Mouse (Mus musculus) heart, embryonic 14.5 days (tissue): ENCODE data around the gene Pth2. TPM values are rescaled to one million over a fixed set of nuclear protein-coding genes. Genes with fewer than 3 reads are reported as not detected.

Source experiments
- ATAC-seq: fragments of 200-750 bp; cut with Nextera tagmentation; 2 replicates; pipeline ENCODE4 v1.8.0; 2017; ENCODE audit warnings: low read depth, moderate TSS enrichment; ENCODE audit not compliant: insufficient number of reproducible peaks, insufficient read depth, low FRiP score
- H3K27ac ChIP-seq, 2 experiments: fragments of 200-500 bp in 1 of 2; fragments of 300-500 bp in 1 of 2; sonication (generic) in 1 of 2; replicated peaks in 1 of 2; 2 replicates each; pipeline ENCODE4 v1.5.1; 2012 to 2014; ENCODE audit warnings: low read depth in 2 of 2, low read length in 2 of 2, control low read depth in 1 of 2, mild to moderate bottlenecking in 1 of 2, mixed read lengths in 1 of 2; ENCODE audit not compliant: control insufficient read depth in 1 of 2, insufficient read depth in 1 of 2
- H3K27me3 ChIP-seq: fragments of 300-500 bp; sonication (generic); 2 replicates; pipeline ENCODE4 v1.6.1; 2014; ENCODE audit warnings: mild to moderate bottlenecking, low read length, control low read depth; ENCODE audit not compliant: control insufficient read depth, insufficient read depth
- H3K36me3 ChIP-seq: fragments of 300-500 bp; sonication (generic); 2 replicates; pipeline ENCODE4 v1.6.1; 2014; ENCODE audit warnings: mild to moderate bottlenecking, control low read depth, low read length, mixed read lengths; ENCODE audit not compliant: control insufficient read depth, insufficient read depth
- H3K4me1 ChIP-seq, 2 experiments: fragments of 200-500 bp in 1 of 2; fragments of 300-500 bp in 1 of 2; sonication (generic) in 1 of 2; 2 replicates each; pipeline ENCODE4 v1.6.1; 2012 to 2014; ENCODE audit warnings: low read length in 2 of 2, control low read depth in 1 of 2, mixed read lengths in 1 of 2; ENCODE audit not compliant: control insufficient read depth in 2 of 2, insufficient read depth in 2 of 2
- H3K4me2 ChIP-seq: fragments of 300-500 bp; sonication (generic); 2 replicates; pipeline ENCODE4 v1.6.1; 2014; ENCODE audit warnings: mild to moderate bottlenecking, low read length
- H3K4me3 ChIP-seq, 2 experiments: fragments of 200-500 bp in 1 of 2; fragments of 300-500 bp in 1 of 2; sonication (generic) in 1 of 2; 2 replicates each; pipeline ENCODE4 v1.5.1; 2012 to 2014; ENCODE audit warnings: low read length in 2 of 2, mild to moderate bottlenecking in 2 of 2, control low read depth in 1 of 2, low read depth in 1 of 2, moderate library complexity in 1 of 2; ENCODE audit not compliant: control insufficient read depth in 1 of 2, insufficient read depth in 1 of 2
- H3K9ac ChIP-seq: fragments of 300-500 bp; sonication (generic); 2 replicates; pipeline ENCODE4 v1.6.1; 2014; ENCODE audit warnings: mild to moderate bottlenecking, low read length
- H3K9me3 ChIP-seq: fragments of 300-500 bp; sonication (generic); 2 replicates; pipeline ENCODE4 v1.6.1; 2016; ENCODE audit warnings: low read length, control low read depth; ENCODE audit not compliant: control insufficient read depth
- WGBS: fragments of 180-500 bp; shearing (Covaris S2); extraction: QIAGEN DNeasy Blood & Tissue Kit; methylation state at CpG from one replicate; pipeline ENCODE4 v1.1.7; 2014; 5-methylcytosine and 5-hydroxymethylcytosine counted together
- polyA plus RNA-seq: library from polyadenylated mRNA; unstranded; fragments of >200 nt; fragmentation: Nextera tagmentation; extraction: Ambion mirVana; gene quantifications from 2 replicates; pipeline ENCODE4 v1.2.1, GENCODE M21; 2014

Pth2 gene
- polyA plus RNA-seq, 1 experiment from 2014 or later: 0.61 TPM

GRCm38 (mm10) chr7:45198961-45199360, 18.2 kb downstream of the Pth2 start:
- H3K9me3 ChIP-seq: no peaks in the 10 kb centered on the region
- no peak overlapping the region for H3K9ac ChIP-seq
- WGBS: 72% methylated on average over 11 of the region's 11 CpGs
- no peaks in the 10 kb centered on the region for H3K36me3 ChIP-seq
- H3K27ac ChIP-seq: no peak overlapping the region
- no peak overlapping the region for H3K4me2 ChIP-seq
- H3K27me3 ChIP-seq: no peaks in the 10 kb centered on the region; the same call in 1 of the 2 replicates
- no peak for ATAC-seq
- H3K4me3 ChIP-seq: no peak overlapping the region
- peaks cover 6 to 11% of the 10 kb centered on the region in 2 experiments; a peak in 1 of 4 replicates for H3K4me1 ChIP-seq

GRCm38 (mm10) chr7:45202654-45203053, 21.9 kb downstream of the Pth2 start:
- Histone ChIP-seq H3K27ac (no peak overlapping the region), H3K9me3 (no peaks in the 10 kb centered on the region), H3K4me1 (peaks cover 0 to 6% of the 10 kb centered on the region in 2 experiments; a peak in 1 of 4 replicates), H3K4me2 (no peak overlapping the region), H3K9ac (no peak overlapping the region; the same call in 1 of the 2 replicates), H3K27me3 (no peaks in the 10 kb centered on the region), H3K4me3 (no peak overlapping the region), H3K36me3 (no peaks in the 10 kb centered on the region)
- no peak for ATAC-seq
- WGBS: 19% methylated on average over 10 of the region's 10 CpGs

GRCm38 (mm10) chr7:45204380-45205143, 23.8 kb downstream of the Pth2 start, which contains the start of gene Ccdc155:
Gene Ccdc155 (minus strand): TSS chr7:45204892.
- peak; percentile 79 for ATAC-seq
- H3K4me3 ChIP-seq: peak within 1 kb of the TSS; percentile 42 to 60
- no peaks in the 10 kb centered on the region for H3K27me3 ChIP-seq
- no peak within 1 kb of the TSS for H3K9ac ChIP-seq
- 7% methylated on average over 44 of the region's 44 CpGs for WGBS
- H3K4me1 ChIP-seq: peaks cover 0 to 4% of the 10 kb centered on the region in 2 experiments; a peak in 1 of 4 replicates
- H3K9me3 ChIP-seq: no peaks in the 10 kb centered on the region
- no peak within 1 kb of the TSS for H3K27ac ChIP-seq
- H3K36me3 ChIP-seq: no peaks in the 10 kb centered on the region
- peak within 1 kb of the TSS; percentile 69 for H3K4me2 ChIP-seq

GRCm38 (mm10) chr7:45208260-45208659, 27.5 kb downstream of the Pth2 start:
- no peak overlapping the region for H3K9ac ChIP-seq
- no peak overlapping the region for H3K27ac ChIP-seq
- 76% methylated on average over 6 of the region's 6 CpGs for WGBS
- no peak overlapping the region for H3K4me2 ChIP-seq
- H3K4me1 ChIP-seq: peaks cover 3 to 5% of the 10 kb centered on the region in 2 experiments; a peak in 2 of 4 replicates
- no peak overlapping the region for H3K4me3 ChIP-seq
- peaks cover 22% of the 10 kb centered on the region for H3K27me3 ChIP-seq
- no peaks in the 10 kb centered on the region for H3K36me3 ChIP-seq
- ATAC-seq: no peak
- H3K9me3 ChIP-seq: no peaks in the 10 kb centered on the region

GRCm38 (mm10) chr7:45211070-45211469, 30.3 kb downstream of the Pth2 start:
- peaks cover 22% of the 10 kb centered on the region for H3K27me3 ChIP-seq
- ATAC-seq: no peak
- H3K36me3 ChIP-seq: no peaks in the 10 kb centered on the region
- H3K4me2 ChIP-seq: no peak overlapping the region
- no peak overlapping the region for H3K9ac ChIP-seq
- H3K27ac ChIP-seq: no peak overlapping the region
- no peak overlapping the region for H3K4me3 ChIP-seq
- peaks cover 5 to 6% of the 10 kb centered on the region in 2 experiments for H3K4me1 ChIP-seq
- H3K9me3 ChIP-seq: no peaks in the 10 kb centered on the region
- WGBS: 42% methylated on average over 10 of the region's 10 CpGs

GRCm38 (mm10) chr7:45211851-45212251, 31.1 kb downstream of the Pth2 start, which contains the start of gene Dkkl1:
Gene Dkkl1 (minus strand): TSS chr7:45212147.
- H3K4me1 ChIP-seq: peaks cover 8 to 10% of the 10 kb centered on the region in 2 experiments
- WGBS: 3% methylated on average over 17 of the region's 17 CpGs
- ATAC-seq: no peak
- H3K27ac ChIP-seq: no peak within 1 kb of the TSS
- H3K9ac ChIP-seq: no peak within 1 kb of the TSS
- no peaks in the 10 kb centered on the region for H3K36me3 ChIP-seq
- no peaks in the 10 kb centered on the region for H3K9me3 ChIP-seq
- peaks cover 22% of the 10 kb centered on the region for H3K27me3 ChIP-seq
- peak within 1 kb of the TSS; percentile 39 for H3K4me2 ChIP-seq
- no peak within 1 kb of the TSS for H3K4me3 ChIP-seq

GRCm38 (mm10) chr7:45212356-45212755, 31.6 kb downstream of the Pth2 start:
- Histone ChIP-seq H3K9me3 (no peaks in the 10 kb centered on the region), H3K4me3 (no peak overlapping the region), H3K27me3 (peaks cover 22% of the 10 kb centered on the region), H3K4me1 (peaks cover 13 to 15% of the 10 kb centered on the region in 2 experiments), H3K4me2 (no peak overlapping the region), H3K36me3 (0 out of 2 replicates have a peak, but pooled peaks cover 3% of the 10 kb centered on the region), H3K9ac (no peak overlapping the region), H3K27ac (no peak overlapping the region)
- 73% methylated on average over 7 of the region's 7 CpGs for WGBS
- no peak for ATAC-seq
